Mouse (Mus musculus): ENCODE measurements around the gene Dvl1.

DNA sequence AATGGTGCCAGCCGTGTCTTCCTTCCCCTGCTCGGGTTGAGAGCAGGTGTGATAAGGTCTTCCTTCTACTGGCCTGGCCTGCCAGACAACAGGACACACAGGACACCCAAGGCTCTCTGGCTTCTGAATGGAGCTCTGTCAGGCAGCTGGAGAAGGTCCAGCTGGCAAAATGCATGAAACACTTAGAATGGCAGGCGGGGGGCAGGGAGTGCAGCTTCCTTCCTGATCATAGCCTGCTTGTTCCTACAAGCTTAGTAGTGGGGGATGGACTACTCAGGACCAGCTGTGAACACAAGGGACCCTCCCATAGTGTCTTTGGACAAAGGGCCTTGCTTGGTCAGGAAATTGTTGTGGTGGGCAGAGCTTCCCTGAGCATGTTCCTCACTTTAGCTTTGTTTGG, 54.0 kb downstream of the Dvl1 start:
- no peak for TF ChIP-seq CTCF (IDR thresholded peaks at IDR 0.05; ENCODE audit: low read depth)
- TF ChIP-seq EP300 (IDR thresholded peaks at IDR 0.05; ENCODE audit: low read depth), result no peak
